In the genomic region with DNA sequence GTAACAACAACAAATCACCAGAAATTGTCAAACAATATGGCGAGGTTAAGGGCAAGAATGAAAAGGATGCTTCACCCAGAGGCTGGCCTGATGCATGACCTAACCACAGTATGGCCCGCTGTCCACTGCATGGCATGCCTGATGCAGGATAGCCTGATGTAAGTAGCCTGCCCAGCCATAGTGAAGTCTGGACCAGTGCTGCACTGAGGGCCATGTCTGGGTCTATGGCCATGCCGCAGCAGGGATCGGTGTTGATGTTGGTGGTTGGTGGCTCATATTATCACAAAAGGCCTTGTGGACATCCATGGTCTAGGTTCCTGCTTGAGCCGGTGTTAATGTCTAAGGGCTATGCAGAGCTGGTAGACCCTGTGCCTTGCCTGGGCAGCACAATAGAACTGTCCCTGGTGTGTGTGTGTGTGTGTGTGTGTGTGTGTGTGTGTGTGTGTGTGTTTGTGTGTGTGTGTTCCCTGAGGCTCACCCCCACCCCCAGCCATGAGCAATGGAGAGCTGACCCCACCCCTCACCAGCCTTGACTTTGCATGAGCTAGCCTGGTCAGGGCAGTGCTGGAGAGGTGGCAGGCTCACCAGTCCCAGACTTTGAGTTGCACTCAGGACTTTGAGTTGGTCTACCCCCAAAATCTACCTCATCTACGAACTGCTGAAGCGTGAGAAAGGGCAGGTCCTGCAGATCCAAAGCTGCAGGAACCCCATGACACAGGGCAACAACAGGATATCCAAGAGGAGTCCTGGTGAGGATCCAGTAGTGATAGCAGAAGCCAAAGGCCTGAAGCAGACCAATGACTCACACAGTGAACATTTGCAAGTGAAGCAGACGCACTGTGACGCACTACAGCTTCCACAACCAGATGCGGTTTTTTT, we compare ENCODE assay signal across 9 mouse cellular contexts. TPM values are rescaled to one million over a fixed set of nuclear protein-coding genes. Genes with fewer than 3 reads are reported as not detected.
DNase-seq lines count a peak whose midpoint lies in the region; ATAC-seq and TF ChIP-seq lines count a peak whose summit lies in the region.
"Had no signal": no experiment of that assay in that cellular context is flagged by ENCODE, and none has a peak within 500 bp of the region (broad histone marks: within the 10 kb centered on the region; RNA-seq: fewer than 3 reads in every experiment).

No protein-coding gene starts in this region.

- no peaks in the 10 kb centered on the region for H3K36me3 ChIP-seq in midbrain, embryonic 16.5 days (ENCODE audit: control insufficient read depth, insufficient read depth, low read length)
- H3K36me3 ChIP-seq: limb, embryonic 15.5 days had no signal

- H3K9me3 ChIP-seq in midbrain, embryonic 16.5 days (replicated peaks; ENCODE audit: control insufficient read depth, low read length, poor library complexity, severe bottlenecking): no peaks in the 10 kb centered on the region
- H3K9me3 ChIP-seq: limb, embryonic 15.5 days had no signal

- H3K4me3 ChIP-seq in lung, adult 2 months (replicated peaks; ENCODE audit: extremely low read depth, low read depth, low read length): no peak overlapping the region
- no peak overlapping the region for H3K4me3 ChIP-seq in embryonic fibroblast, embryonic 13.5 days (ENCODE audit: insufficient read depth, low read length)
- H3K4me3 ChIP-seq in midbrain, embryonic 16.5 days (ENCODE audit: low read depth, low read length): no peak overlapping the region
- H3K4me3 ChIP-seq: limb, embryonic 15.5 days had no signal

- H3K27ac ChIP-seq in embryonic fibroblast, embryonic 13.5 days (ENCODE audit: insufficient read depth, low read length): peak overlapping the region; percentile 57; the same call in 1 of the 2 replicates
- no peak overlapping the region for H3K27ac ChIP-seq in midbrain, embryonic 16.5 days (ENCODE audit: low read length)
- H3K27ac ChIP-seq: limb, embryonic 15.5 days had no signal

- no peak for TF ChIP-seq POLR2A in lung, adult 2 months (IDR thresholded peaks at IDR 0.05; ENCODE audit: borderline replicate concordance, extremely low read depth, low read depth, low read length)
- no peak for TF ChIP-seq POLR2A in embryonic fibroblast, embryonic 13.5 days (IDR thresholded peaks at IDR 0.05; ENCODE audit: low read depth, low read length)

- no peaks in the 10 kb centered on the region for H3K27me3 ChIP-seq in midbrain, embryonic 16.5 days (ENCODE audit: control insufficient read depth, insufficient read depth, low read depth, low read length)
- H3K27me3 ChIP-seq: limb, embryonic 15.5 days had no signal

- peak; percentile 47 for DNase-seq in lung, postnatal 10 days
- DNase-seq in lung, adult 2 months: no peak
- peak; percentile 58 for DNase-seq in heart, postnatal 25 days (ENCODE audit: low spot score)
- DNase-seq in left cerebral cortex, postnatal 4 days: no peak
- no peak for DNase-seq in frontal cortex, postnatal 10 days (ENCODE audit: low spot score in 2 of 2)
- no peak for DNase-seq in layer of hippocampus, adult 8-10 months (ENCODE audit: low spot score in 2 of 2)

- 72% methylated on average over 10 of the region's 10 CpGs for WGBS in lung, adult 2 months
- 73% methylated on average over 10 of the region's 10 CpGs for WGBS in midbrain, embryonic 16.5 days

- no peak overlapping the region for H3K9ac ChIP-seq in midbrain, embryonic 16.5 days (ENCODE audit: low read depth, low read length)
- H3K9ac ChIP-seq: limb, embryonic 15.5 days had no signal

- H3K4me1 ChIP-seq in lung, adult 2 months (ENCODE audit: control insufficient read depth, insufficient read depth, low read length): peaks cover 7% of the 10 kb centered on the region
- H3K4me1 ChIP-seq in embryonic fibroblast, embryonic 13.5 days (ENCODE audit: control insufficient read depth, insufficient read depth, low read length): 0 out of 2 replicates have a peak, but pooled peaks cover 3% of the 10 kb centered on the region
- no peaks in the 10 kb centered on the region; the same call in 1 of the 2 replicates for H3K4me1 ChIP-seq in midbrain, embryonic 16.5 days (ENCODE audit: control insufficient read depth, insufficient read depth, low read length)

- intact Hi-C loops in heart, postnatal 25 days (cut with DNase I): loop anchor here (1.0 to 5.0 kb wide), 5 partner anchors 82 to 377 kb away; no protein-coding TSS in a partner anchor
- intact Hi-C loops in left cerebral cortex, postnatal 4 days (cut with DNase I): loop anchor here (1.0 to 10.0 kb wide), 2 partner anchors 130 to 320 kb away; no protein-coding TSS in a partner anchor

- no peak for TF ChIP-seq CTCF in lung, adult 2 months (IDR thresholded peaks at IDR 0.05; ENCODE audit: insufficient read depth, low read length)
- no peak for TF ChIP-seq CTCF in embryonic fibroblast, embryonic 13.5 days (IDR thresholded peaks at IDR 0.05; ENCODE audit: borderline replicate concordance, insufficient read depth, low read length)

- peak; percentile 40; the same call in 1 of the 2 replicates for ATAC-seq in midbrain, embryonic 16.5 days

- H3K4me2 ChIP-seq in midbrain, embryonic 16.5 days (ENCODE audit: low read length): no peak overlapping the region
- H3K4me2 ChIP-seq: limb, embryonic 15.5 days had no signal

RNA-seq across cellular contexts. Expression of a gene that starts 7.0 kb away (rescaled TPM):
- 10.7 and 11.4 TPM in 2 replicates for polyA plus RNA-seq in lung, adult 2 months (2012; rRNA removed)
- polyA plus RNA-seq in embryonic fibroblast, embryonic 13.5 days (2011; ENCODE audit: insufficient read length, low read depth, missing spikeins): not detected in 2 replicates
- total RNA-seq in heart, postnatal 25 days (2021): 1 to 10 TPM in 1 of 2 experiments, under 1 TPM in 1; 0.29 to 1.1 TPM
- polyA plus RNA-seq in midbrain, embryonic 16.5 days (2015; fragmentation: Nextera tagmentation; extraction: Ambion mirVana): not detected in 2 replicates
- under 1 TPM in 1 of 2 experiments, not detected in 1; 0.44 TPM for total RNA-seq in left cerebral cortex, postnatal 4 days (2021)
- not detected for total RNA-seq in layer of hippocampus, adult 8-10 months (2022)
- polyA plus RNA-seq: limb, embryonic 15.5 days had no signal

Comparison
In these comparisons a context has a peak if more than half of its experiments do, and no peak if none do; other contexts are left out.
1. DNase-seq: peak in lung, postnatal 10 days (single experiment) and heart, postnatal 25 days (single experiment); none in lung, adult 2 months (single experiment), left cerebral cortex, postnatal 4 days (single experiment), frontal cortex, postnatal 10 days (0 of 2) and layer of hippocampus, adult 8-10 months (0 of 2).